In the genomic region with DNA sequence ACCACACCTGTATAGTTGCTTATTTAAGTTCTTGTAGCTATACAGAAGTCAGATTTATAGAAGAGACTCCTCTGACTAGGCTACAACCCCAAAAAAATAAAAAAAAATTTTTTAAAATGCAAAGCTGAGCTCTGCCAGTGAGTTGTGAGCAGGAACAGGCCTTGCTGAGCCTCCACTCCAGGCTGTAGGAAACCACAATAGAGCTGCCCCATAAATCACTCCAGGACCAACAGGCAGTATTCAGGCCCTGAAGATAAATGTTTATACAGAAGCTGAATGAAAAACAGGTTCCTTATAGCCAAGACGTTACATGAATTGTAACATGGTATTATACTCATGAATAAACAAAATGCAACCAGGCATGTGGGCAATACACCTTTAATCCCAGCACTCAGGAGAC, we compare ENCODE assay signal across 12 mouse cellular contexts.
"Had no signal": no experiment of that assay in that cellular context is flagged by ENCODE, and none has a peak within 500 bp of the region (broad histone marks: within the 10 kb centered on the region; RNA-seq: fewer than 3 reads in every experiment).

No protein-coding gene starts in this region.

- H3K27me3 ChIP-seq: liver, embryonic 12.5 days; midbrain, embryonic 15.5 days had no signal

- ATAC-seq: intestine, embryonic 16.5 days; liver, embryonic 12.5 days; midbrain, embryonic 15.5 days had no signal

- H3K9me3 ChIP-seq: limb, embryonic 10.5 days; liver, embryonic 12.5 days; midbrain, embryonic 15.5 days had no signal

- H3K27ac ChIP-seq: left cerebral cortex, adult 2 months; limb, embryonic 10.5 days; liver, embryonic 12.5 days; midbrain, embryonic 15.5 days; stomach, postnatal 0 days had no signal

- H3K4me2 ChIP-seq: midbrain, embryonic 11.5 days; midbrain, embryonic 15.5 days had no signal

- H3K9ac ChIP-seq: liver, embryonic 12.5 days; lung, embryonic 14.5 days; midbrain, embryonic 15.5 days had no signal

- DNase-seq: lung, postnatal 4 days; right cerebral cortex, adult 18-20 months; right cerebral cortex, postnatal 25 days; thymus, postnatal 4 days had no signal

- H3K4me3 ChIP-seq: left cerebral cortex, adult 2 months; limb, embryonic 10.5 days; liver, embryonic 12.5 days; midbrain, embryonic 15.5 days had no signal
